Mouse (Mus musculus) heart, embryonic 11.5 days (tissue): ENCODE results near the gene Slit3. TPM values are rescaled to one million over a fixed set of nuclear protein-coding genes. Genes with fewer than 3 reads are reported as not detected.

ENCODE experiments used
- ATAC-seq: fragments of 200-750 bp; cut with Nextera tagmentation; replicated peaks from 2 replicates; pipeline ENCODE4 v1.8.0; 2017; ENCODE audit warnings: moderate library complexity; ENCODE audit not compliant: insufficient number of reproducible peaks, low FRiP score, low TSS enrichment
- H3K27ac ChIP-seq: fragments of 300-500 bp; sonication (generic); 2 replicates; pipeline ENCODE4 v1.5.1; 2014; ENCODE audit warnings: mild to moderate bottlenecking, low read depth, low read length
- H3K27me3 ChIP-seq: fragments of 300-500 bp; sonication (generic); 2 replicates; pipeline ENCODE4 v1.6.1; 2014; ENCODE audit warnings: mild to moderate bottlenecking, low read length, mixed read lengths; ENCODE audit not compliant: control insufficient read depth, insufficient read depth
- H3K36me3 ChIP-seq: fragments of 300-500 bp; sonication (generic); 2 replicates; pipeline ENCODE4 v1.6.1; 2014; ENCODE audit warnings: mild to moderate bottlenecking, low read length, moderate library complexity, mixed read lengths; ENCODE audit not compliant: control insufficient read depth, insufficient read depth
- H3K4me1 ChIP-seq: fragments of 300-500 bp; sonication (generic); 2 replicates; pipeline ENCODE4 v1.6.1; 2014; ENCODE audit warnings: low read length; ENCODE audit not compliant: control insufficient read depth, insufficient read depth
- H3K4me2 ChIP-seq: fragments of 300-500 bp; sonication (generic); 2 replicates; pipeline ENCODE4 v1.6.1; 2014; ENCODE audit warnings: mild to moderate bottlenecking, moderate library complexity
- H3K4me3 ChIP-seq: fragments of 300-500 bp; sonication (generic); 2 replicates; pipeline ENCODE4 v1.5.1; 2014; ENCODE audit warnings: low read depth, low read length
- H3K9ac ChIP-seq: fragments of 300-500 bp; sonication (generic); 2 replicates; pipeline ENCODE4 v1.6.1; 2014; ENCODE audit warnings: mild to moderate bottlenecking, low read depth, low read length, moderate library complexity
- H3K9me3 ChIP-seq: fragments of 300-500 bp; sonication (generic); replicated peaks from 2 replicates; pipeline ENCODE4 v1.6.1; 2016; ENCODE audit warnings: low read length; ENCODE audit not compliant: control insufficient read depth
- WGBS: fragments of 180-500 bp; shearing (Covaris S2); extraction: QIAGEN DNeasy Blood & Tissue Kit; methylation state at CpG from one replicate; pipeline ENCODE4 v1.1.7; 2014; ENCODE audit not compliant: insufficient replicate concordance; 5-methylcytosine and 5-hydroxymethylcytosine counted together
- polyA plus RNA-seq: library from polyadenylated mRNA; unstranded; fragments of >200 nt; fragmentation: Nextera tagmentation; extraction: Ambion mirVana; gene quantifications from 2 replicates; pipeline ENCODE4 v1.2.1, GENCODE M21; 2014

Slit3 gene
- polyA plus RNA-seq, 1 experiment from 2014 or later = 26.1 TPM

DNA sequence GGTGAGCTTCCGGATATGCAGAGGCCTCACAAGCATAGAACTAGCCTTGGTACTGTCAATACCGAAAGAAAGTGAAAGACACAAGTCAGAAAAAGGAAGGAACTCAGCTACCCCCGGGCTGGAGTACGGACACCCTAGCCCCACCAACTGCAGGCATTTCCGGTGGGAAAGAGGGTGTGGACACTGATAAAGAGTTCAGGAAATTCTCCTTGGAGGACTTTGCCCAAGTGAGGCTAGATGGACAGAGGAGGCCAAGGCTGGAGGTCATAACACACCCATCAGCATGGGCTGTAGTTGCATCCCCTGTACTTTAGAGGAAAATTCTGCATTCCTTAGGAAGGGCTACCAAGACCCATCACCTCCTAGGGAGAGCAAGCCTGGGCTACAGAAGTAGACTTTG is 511.2 kb downstream of the Slit3 start:
- Histone ChIP-seq H3K27ac (no peak overlapping the region), H3K36me3 (no peaks in the 10 kb centered on the region; the same call in 1 of the 2 replicates), H3K4me1 (no peaks in the 10 kb centered on the region), H3K4me3 (no peak overlapping the region), H3K27me3 (no peaks in the 10 kb centered on the region), H3K9me3 (no peaks in the 10 kb centered on the region), H3K4me2 (no peak overlapping the region), H3K9ac (no peak overlapping the region)
- ATAC-seq = no peak
- 72% methylated on average over 5 of the region's 5 CpGs for WGBS

- H3K4me1 ChIP-seq = 0 out of 2 replicates have a peak, but pooled peaks cover 3% of the 10 kb centered on the region
- 78% methylated on average over 7 of the region's 7 CpGs for WGBS
These were observed 516.1 kb downstream of the Slit3 start for GRCm38 (mm10) chr11:35637102-35637501.

GRCm38 (mm10) chr11:35638862-35639384 is 517.9 kb downstream of the Slit3 start:
- 20% methylated on average over 3 of the region's 3 CpGs for WGBS

More at GRCm38 (mm10) chr11:35637102-35637501, 516.1 kb downstream of the Slit3 start:
- no peak overlapping the region for H3K4me3 ChIP-seq
- ATAC-seq = no peak
- no peaks in the 10 kb centered on the region for H3K36me3 ChIP-seq
- no peak overlapping the region for H3K9ac ChIP-seq
- H3K27ac ChIP-seq = no peak overlapping the region
- H3K9me3 ChIP-seq = no peaks in the 10 kb centered on the region
- H3K4me2 ChIP-seq = no peak overlapping the region
- no peaks in the 10 kb centered on the region for H3K27me3 ChIP-seq

DNA sequence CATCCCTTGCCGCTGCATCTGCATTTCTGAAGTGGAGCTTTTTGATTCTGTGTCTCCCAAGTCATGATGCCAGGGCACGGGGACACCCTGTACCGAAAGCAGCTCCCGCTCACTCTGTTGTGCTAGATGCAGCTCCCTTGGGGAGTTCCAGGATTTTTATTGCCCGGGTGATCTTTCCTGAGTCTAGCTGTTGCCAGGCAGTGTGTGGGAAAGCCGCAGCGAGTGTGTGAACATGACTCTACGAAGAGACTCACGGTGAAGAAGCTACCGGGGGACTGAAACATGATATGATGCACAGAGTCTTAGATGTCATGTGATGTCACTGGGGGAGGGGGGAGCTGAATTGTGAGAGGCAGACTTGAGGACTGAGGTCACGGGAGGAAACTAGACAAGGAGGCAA is 518.4 kb downstream of the Slit3 start:
- no peak overlapping the region for H3K27ac ChIP-seq
- 46% methylated on average over 11 of the region's 11 CpGs for WGBS
- H3K9me3 ChIP-seq = no peaks in the 10 kb centered on the region
- H3K27me3 ChIP-seq = no peaks in the 10 kb centered on the region
- no peak for ATAC-seq
- no peak overlapping the region for H3K4me2 ChIP-seq
- no peak overlapping the region for H3K4me3 ChIP-seq
- H3K4me1 ChIP-seq = 0 out of 2 replicates have a peak, but pooled peaks cover 3% of the 10 kb centered on the region
- H3K36me3 ChIP-seq = no peaks in the 10 kb centered on the region
- H3K9ac ChIP-seq = no peak overlapping the region

More at GRCm38 (mm10) chr11:35638862-35639384, 517.9 kb downstream of the Slit3 start:
- Histone ChIP-seq H3K27ac (no peak overlapping the region), H3K27me3 (no peaks in the 10 kb centered on the region), H3K4me2 (no peak overlapping the region), H3K9me3 (no peaks in the 10 kb centered on the region), H3K4me3 (no peak overlapping the region), H3K9ac (no peak overlapping the region), H3K4me1 (0 out of 2 replicates have a peak, but pooled peaks cover 3% of the 10 kb centered on the region), H3K36me3 (no peaks in the 10 kb centered on the region)
- no peak for ATAC-seq

DNA sequence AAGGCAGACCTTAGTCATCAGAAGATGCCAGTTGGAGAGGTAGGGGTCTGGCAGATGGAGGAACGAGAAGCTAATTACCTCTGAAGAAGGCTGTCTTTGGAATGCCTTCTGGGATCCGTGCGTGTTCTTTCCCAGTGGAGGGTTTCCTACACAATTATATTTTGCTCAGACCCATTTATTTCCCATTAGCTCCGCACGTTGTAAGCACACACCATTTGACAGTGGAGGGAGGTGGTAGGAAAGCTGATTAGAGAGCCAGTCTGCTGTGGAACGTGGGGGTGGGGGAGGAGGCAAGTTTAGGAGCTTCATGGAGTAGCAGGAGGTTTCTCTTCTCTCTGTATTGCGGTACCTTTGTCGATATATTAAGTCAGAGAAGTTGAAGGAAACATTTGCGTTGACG is 530.3 kb downstream of the Slit3 start:
- Histone ChIP-seq H3K27ac (no peak overlapping the region), H3K4me1 (peaks cover 7% of the 10 kb centered on the region), H3K4me2 (no peak overlapping the region), H3K4me3 (no peak overlapping the region), H3K9me3 (no peaks in the 10 kb centered on the region), H3K36me3 (no peaks in the 10 kb centered on the region), H3K9ac (no peak overlapping the region), H3K27me3 (no peaks in the 10 kb centered on the region)
- no peak for ATAC-seq
- WGBS = 86% methylated on average over 10 of the region's 10 CpGs

DNA sequence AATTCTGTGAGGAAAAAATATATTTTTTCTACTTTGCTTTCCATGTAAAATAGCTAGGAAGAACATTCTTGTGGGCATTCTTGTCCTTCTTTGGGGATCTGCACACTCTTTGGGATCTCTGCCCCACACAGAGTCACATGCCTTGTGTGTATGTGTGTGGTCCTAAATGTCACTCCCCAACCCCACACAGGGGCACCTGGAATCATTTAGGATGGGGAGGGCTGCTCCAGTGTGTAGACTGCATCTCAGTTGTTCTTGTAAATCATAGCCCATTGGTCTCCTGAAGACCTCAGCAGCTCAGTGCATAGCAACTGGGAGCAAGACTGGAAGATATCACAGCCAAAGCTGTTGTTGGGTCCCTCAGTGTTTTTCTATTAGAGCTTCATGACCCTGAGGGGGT is 534.8 kb downstream of the Slit3 start:
- H3K27ac ChIP-seq = no peak overlapping the region
- no peak overlapping the region for H3K4me2 ChIP-seq
- no peak for ATAC-seq
- no peaks in the 10 kb centered on the region for H3K9me3 ChIP-seq
- H3K27me3 ChIP-seq = no peaks in the 10 kb centered on the region
- no peak overlapping the region for H3K9ac ChIP-seq
- H3K36me3 ChIP-seq = no peaks in the 10 kb centered on the region
- H3K4me3 ChIP-seq = no peak overlapping the region
- no peaks in the 10 kb centered on the region for H3K4me1 ChIP-seq

DNA sequence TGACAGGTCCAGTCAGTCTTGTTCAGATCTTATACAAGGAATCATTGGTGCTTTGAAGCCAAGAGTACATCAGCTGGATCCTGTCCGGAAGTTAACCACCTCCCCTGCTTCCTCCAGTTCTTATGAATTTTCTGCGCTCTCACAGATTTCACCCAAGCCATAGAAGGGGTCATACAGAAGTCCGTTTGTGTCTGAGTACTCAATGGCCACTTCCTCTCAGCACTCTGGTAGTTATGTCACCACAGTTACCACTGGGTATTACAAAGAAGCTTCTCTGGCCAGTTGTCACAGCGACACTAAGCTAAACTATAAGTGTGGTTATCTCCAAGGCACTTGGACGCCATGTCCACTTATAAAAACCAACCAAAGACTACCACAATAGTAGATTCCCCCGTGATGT is 536.6 kb downstream of the Slit3 start:
- Histone ChIP-seq H3K9ac (no peak overlapping the region), H3K27ac (no peak overlapping the region), H3K4me1 (no peaks in the 10 kb centered on the region), H3K27me3 (no peaks in the 10 kb centered on the region), H3K36me3 (no peaks in the 10 kb centered on the region), H3K4me3 (no peak overlapping the region), H3K9me3 (no peaks in the 10 kb centered on the region), H3K4me2 (no peak overlapping the region)
- ATAC-seq = no peak
- 79% methylated on average over 6 of the region's 6 CpGs for WGBS

DNA sequence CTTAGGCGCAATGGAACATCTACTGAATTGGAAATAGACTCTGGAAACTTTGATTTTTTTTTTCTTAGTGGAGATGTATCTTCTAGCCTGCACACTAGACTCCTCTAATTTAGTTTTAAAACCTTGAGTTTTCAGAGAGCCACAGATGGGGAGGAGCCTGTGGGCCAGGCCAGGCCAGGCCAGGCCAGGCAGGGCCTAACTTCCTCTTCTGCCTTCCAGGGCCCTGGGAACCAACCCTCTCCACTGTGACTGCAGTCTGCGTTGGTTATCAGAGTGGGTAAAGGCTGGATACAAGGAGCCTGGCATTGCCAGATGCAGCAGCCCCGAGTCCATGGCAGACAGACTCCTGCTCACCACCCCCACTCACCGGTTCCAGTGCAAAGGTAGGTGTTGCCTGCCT is 539.9 kb downstream of the Slit3 start:
- H3K4me1 ChIP-seq = no peaks in the 10 kb centered on the region
- H3K9ac ChIP-seq = no peak overlapping the region
- ATAC-seq = no peak
- H3K27me3 ChIP-seq = no peaks in the 10 kb centered on the region
- no peak overlapping the region for H3K4me3 ChIP-seq
- no peaks in the 10 kb centered on the region for H3K9me3 ChIP-seq
- H3K36me3 ChIP-seq = no peaks in the 10 kb centered on the region
- H3K4me2 ChIP-seq = no peak overlapping the region
- no peak overlapping the region for H3K27ac ChIP-seq
- 70% methylated on average over 4 of the region's 4 CpGs for WGBS

- Histone ChIP-seq H3K4me1 (no peaks in the 10 kb centered on the region), H3K27ac (no peak overlapping the region), H3K36me3 (no peaks in the 10 kb centered on the region), H3K4me3 (no peak overlapping the region), H3K9ac (no peak overlapping the region), H3K4me2 (no peak overlapping the region), H3K9me3 (no peaks in the 10 kb centered on the region), H3K27me3 (no peaks in the 10 kb centered on the region)
- 80% methylated on average over 3 of the region's 3 CpGs for WGBS
- no peak for ATAC-seq
These were observed 541.9 kb downstream of the Slit3 start for GRCm38 (mm10) chr11:35662945-35663344.
